Mouse (Mus musculus): ENCODE measurements around the gene Fgfr2. TPM values are rescaled to one million over a fixed set of nuclear protein-coding genes. Genes with fewer than 3 reads are reported as not detected.
A peak's percentile ranks its signal among the peaks of the same experiment; 100 is the strongest.

Gene Fgfr2
- polyA plus RNA-seq, 1 experiment from 2014 or later: 39.4 TPM

GRCm38 (mm10) chr7:132816528-132816927, 306.6 kb downstream of the Fgfr2 start:
- Histone ChIP-seq H3K36me3 (peaks cover 7% of the 10 kb centered on the region; the same call in 1 of the 2 replicates), H3K4me3 (replicated peaks) (no peak overlapping the region), H3K27me3 (no peaks in the 10 kb centered on the region), H3K4me1 (replicated peaks) (peaks cover 24% of the 10 kb centered on the region), H3K27ac (no peak overlapping the region), H3K4me2 (replicated peaks) (no peak overlapping the region), H3K9ac (replicated peaks) (no peak overlapping the region), H3K9me3 (no peaks in the 10 kb centered on the region)
- ATAC-seq: no peak
- 36% methylated on average over 2 of the region's 2 CpGs for WGBS

GRCm38 (mm10) chr7:132815081-132815480, 308.1 kb downstream of the Fgfr2 start:
- no peak for ATAC-seq
- H3K36me3 ChIP-seq: peaks cover 4% of the 10 kb centered on the region; the same call in 1 of the 2 replicates
- no peak overlapping the region for H3K4me3 ChIP-seq (replicated peaks)
- peaks cover 38% of the 10 kb centered on the region for H3K4me1 ChIP-seq (replicated peaks)
- no peak overlapping the region for H3K27ac ChIP-seq
- 79% methylated on average over 5 of the region's 5 CpGs for WGBS
- no peak overlapping the region for H3K4me2 ChIP-seq (replicated peaks)
- no peaks in the 10 kb centered on the region for H3K27me3 ChIP-seq
- H3K9me3 ChIP-seq: no peaks in the 10 kb centered on the region
- H3K9ac ChIP-seq (replicated peaks): no peak overlapping the region

- H3K27me3 ChIP-seq: no peaks in the 10 kb centered on the region
- under 1% methylated on average over 7 of the region's 7 CpGs for WGBS
- H3K36me3 ChIP-seq: 0 out of 2 replicates have a peak, but pooled peaks cover 1% of the 10 kb centered on the region
- peak overlapping the region; percentile 76 for H3K4me3 ChIP-seq (replicated peaks)
- H3K9ac ChIP-seq (replicated peaks): peak overlapping the region; percentile 87
- no peak for ATAC-seq
- peak overlapping the region; percentile 90 for H3K27ac ChIP-seq
- H3K9me3 ChIP-seq: no peaks in the 10 kb centered on the region
- H3K4me2 ChIP-seq (replicated peaks): peak overlapping the region; percentile 84
- H3K4me1 ChIP-seq (replicated peaks): peaks cover 49% of the 10 kb centered on the region
These were observed 309.1 kb downstream of the Fgfr2 start for GRCm38 (mm10) chr7:132814089-132814450.

- Histone ChIP-seq H3K27me3 (no peaks in the 10 kb centered on the region), H3K9ac (replicated peaks) (peak within 1 kb of the TSS; percentile 87), H3K4me3 (replicated peaks) (peak within 1 kb of the TSS; percentile 76), H3K9me3 (no peaks in the 10 kb centered on the region), H3K4me2 (replicated peaks) (peak within 1 kb of the TSS; percentile 84), H3K27ac (peak within 1 kb of the TSS; percentile 90), H3K36me3 (no peaks in the 10 kb centered on the region), H3K4me1 (replicated peaks) (peaks cover 54% of the 10 kb centered on the region)
- ATAC-seq: peak; percentile 68
- under 1% methylated on average over 62 of the region's 85 CpGs for WGBS
These were observed 309.6 kb downstream of the Fgfr2 start, which contains the start of gene Fam53b for GRCm38 (mm10) chr7:132813416-132814088. Gene Fam53b, minus strand, starts transcription at chr7:132813886.

GRCm38 (mm10) chr7:132812619-132813415, 310.3 kb downstream of the Fgfr2 start:
- ATAC-seq: peak; percentile 15
- H3K9ac ChIP-seq (replicated peaks): peak overlapping the region; percentile 87
- no peaks in the 10 kb centered on the region for H3K36me3 ChIP-seq
- H3K4me1 ChIP-seq (replicated peaks): peaks cover 61% of the 10 kb centered on the region
- under 1% methylated on average over 59 of the region's 59 CpGs for WGBS
- no peaks in the 10 kb centered on the region for H3K9me3 ChIP-seq
- H3K4me3 ChIP-seq (replicated peaks): peak overlapping the region; percentile 76
- peak overlapping the region; percentile 90 for H3K27ac ChIP-seq
- peak overlapping the region; percentile 84 for H3K4me2 ChIP-seq (replicated peaks)
- no peaks in the 10 kb centered on the region for H3K27me3 ChIP-seq

GRCm38 (mm10) chr7:132811716-132812618, 311.2 kb downstream of the Fgfr2 start:
- H3K4me2 ChIP-seq (replicated peaks): peak overlapping the region; percentile 84
- H3K27ac ChIP-seq: peak overlapping the region; percentile 90
- peaks cover 70% of the 10 kb centered on the region for H3K4me1 ChIP-seq (replicated peaks)
- ATAC-seq: no peak
- no peaks in the 10 kb centered on the region for H3K9me3 ChIP-seq
- H3K4me3 ChIP-seq (replicated peaks): peak overlapping the region; percentile 76
- H3K9ac ChIP-seq (replicated peaks): peak overlapping the region; percentile 87
- no peaks in the 10 kb centered on the region for H3K36me3 ChIP-seq
- H3K27me3 ChIP-seq: no peaks in the 10 kb centered on the region
- WGBS: 14% methylated on average over 23 of the region's 23 CpGs

- Histone ChIP-seq H3K4me2 (replicated peaks) (peak overlapping the region; percentile 84), H3K27ac (0 out of 2 replicates have a peak overlapping the region, but pooled peaks have one; percentile 84), H3K27me3 (no peaks in the 10 kb centered on the region), H3K9me3 (no peaks in the 10 kb centered on the region), H3K4me1 (replicated peaks) (peaks cover 75% of the 10 kb centered on the region), H3K4me3 (replicated peaks) (no peak overlapping the region), H3K36me3 (no peaks in the 10 kb centered on the region), H3K9ac (replicated peaks) (0 out of 2 replicates have a peak overlapping the region, but pooled peaks have one; percentile 26)
- WGBS: 52% methylated on average over 1 of the region's 1 CpGs
- peak; percentile 21 for ATAC-seq
These were observed 312.3 kb downstream of the Fgfr2 start for GRCm38 (mm10) chr7:132810879-132811278.

- WGBS: 13% methylated on average over 6 of the region's 6 CpGs
- H3K27ac ChIP-seq: peak overlapping the region; percentile 84
- no peaks in the 10 kb centered on the region for H3K36me3 ChIP-seq
- H3K27me3 ChIP-seq: no peaks in the 10 kb centered on the region
- H3K9ac ChIP-seq (replicated peaks): 0 out of 2 replicates have a peak overlapping the region, but pooled peaks have one; percentile 26
- no peak overlapping the region for H3K4me3 ChIP-seq (replicated peaks)
- ATAC-seq: peak; percentile 31; the same call in 1 of the 2 replicates
- H3K4me1 ChIP-seq (replicated peaks): peaks cover 79% of the 10 kb centered on the region
- peak overlapping the region; percentile 84 for H3K4me2 ChIP-seq (replicated peaks)
- H3K9me3 ChIP-seq: no peaks in the 10 kb centered on the region
These were observed 312.8 kb downstream of the Fgfr2 start for GRCm38 (mm10) chr7:132810368-132810767.

- no peaks in the 10 kb centered on the region for H3K27me3 ChIP-seq
- H3K9ac ChIP-seq (replicated peaks): peak overlapping the region; percentile 53; the same call in 1 of the 2 replicates
- H3K9me3 ChIP-seq: no peaks in the 10 kb centered on the region
- 16% methylated on average over 6 of the region's 6 CpGs for WGBS
- H3K4me3 ChIP-seq (replicated peaks): 0 out of 2 replicates have a peak overlapping the region, but pooled peaks have one; percentile 3
- H3K4me2 ChIP-seq (replicated peaks): peak overlapping the region; percentile 84
- ATAC-seq: no peak
- H3K4me1 ChIP-seq (replicated peaks): peaks cover 80% of the 10 kb centered on the region
- H3K27ac ChIP-seq: peak overlapping the region; percentile 84
- H3K36me3 ChIP-seq: no peaks in the 10 kb centered on the region
These were observed 313.4 kb downstream of the Fgfr2 start for GRCm38 (mm10) chr7:132809721-132810120.

GRCm38 (mm10) chr7:132808841-132809682, 314.1 kb downstream of the Fgfr2 start:
- Histone ChIP-seq H3K27ac (peak overlapping the region; percentile 84), H3K4me1 (replicated peaks) (peaks cover 76% of the 10 kb centered on the region), H3K36me3 (no peaks in the 10 kb centered on the region), H3K4me3 (replicated peaks) (peak overlapping the region; percentile 19), H3K4me2 (replicated peaks) (peak overlapping the region; percentile 84), H3K9ac (replicated peaks) (peak overlapping the region; percentile 53), H3K27me3 (no peaks in the 10 kb centered on the region), H3K9me3 (no peaks in the 10 kb centered on the region)
- ATAC-seq: peak; percentile 40; the same call in 1 of the 2 replicates
- WGBS: 1% methylated on average over 20 of the region's 20 CpGs

Data from midbrain, embryonic 13.5 days (tissue).